Mouse (Mus musculus) left cerebral cortex, postnatal 14 days (tissue): Measurements from ENCODE around the gene Gsk3a. TPM values are rescaled to one million over a fixed set of nuclear protein-coding genes. Genes with fewer than 3 reads are reported as not detected.

Experiments used
- microRNA-seq, 2 experiments: library from miRNA; unstranded; fragments of <30 nt; microRNA quantifications; one replicate each; pipeline ENCODE4 v1.2.0; 2022
- total RNA-seq, 2 experiments: library from RNA; stranded (reverse); gene quantifications; 2 replicates each; pipeline ENCODE4 v1.2.3; 2021

The Gsk3a gene
- total RNA-seq, 2 experiments from 2014 or later: 201 to 203 TPM

Small RNAs within 50 kb of the gene (microRNA-seq; reads per million reads assigned to microRNA genes)
- 0 to 0.53 reads per million in 2 experiments for gene Mir7048

Other genes with a start within 250 kb of the Gsk3a start
- gene Atp1a3, start 231.9 kb downstream of the Gsk3a start, total RNA-seq: 1,000 to 10,000 TPM; 2,091 to 2,391 TPM
- 100 to 1,000 TPM; 264 to 270 TPM for gene Grik5, start 165.5 kb downstream of the Gsk3a start, total RNA-seq
- 10 to 100 TPM; 28.1 to 30.0 TPM for gene Zfp574, start 165.3 kb downstream of the Gsk3a start, total RNA-seq
- 10 to 100 TPM; 11.5 to 13.0 TPM for gene Pou2f2, start 58.1 kb downstream of the Gsk3a start, total RNA-seq
- 10 to 100 TPM; 25.0 to 26.0 TPM for gene Dedd2, start 17.2 kb downstream of the Gsk3a start, total RNA-seq
- gene Zfp526, start 16.4 kb downstream of the Gsk3a start, total RNA-seq: 10 to 100 TPM in 1 of 2 experiments, 1 to 10 TPM in 1; 9.2 to 10.3 TPM
- gene Erf, start 12.9 kb upstream of the Gsk3a start, total RNA-seq: 10 to 100 TPM; 68.6 to 70.7 TPM
- 100 to 1,000 TPM; 246 to 255 TPM for gene Cic, start 29.9 kb upstream of the Gsk3a start, total RNA-seq
- gene Pafah1b3, start 60.1 kb upstream of the Gsk3a start, total RNA-seq: 10 to 100 TPM; 25.2 to 32.2 TPM
- under 1 TPM in 1 of 2 experiments, not detected in 1; 0.29 TPM for gene Prr19, start 63.6 kb upstream of the Gsk3a start, total RNA-seq
- gene Tmem145, start 68.3 kb upstream of the Gsk3a start, total RNA-seq: 10 to 100 TPM; 70.9 to 76.8 TPM
- 10 to 100 TPM; 97.4 to 97.8 TPM for gene Megf8, start 79.3 kb upstream of the Gsk3a start, total RNA-seq
- gene Cnfn, start 131.9 kb upstream of the Gsk3a start, total RNA-seq: not detected
- 1 to 10 TPM; 5.6 to 6.3 TPM for gene Lipe, start 160.9 kb upstream of the Gsk3a start, total RNA-seq
- not detected for gene Cxcl17, start 175.0 kb upstream of the Gsk3a start, total RNA-seq
- gene Ceacam1, start 239.8 kb upstream of the Gsk3a start, total RNA-seq: 1 to 10 TPM; 2.9 to 3.0 TPM